Mouse (Mus musculus) gastrocnemius, postnatal 4 days (tissue): ENCODE measurements around the gene Msl1. TPM values are rescaled to one million over a fixed set of nuclear protein-coding genes. Genes with fewer than 3 reads are reported as not detected.

Experiments
- DNase-seq, 2 experiments: peaks; one replicate each; pipeline ENCODE4 v3.0.0; 2021 to 2022; ENCODE audit warnings: low spot score in 2 of 2, mixed read lengths in 2 of 2
- total RNA-seq, 2 experiments: library from RNA; stranded (reverse); gene quantifications; 2 replicates each; pipeline ENCODE4 v1.2.3; 2021

Msl1 gene
- total RNA-seq, 2 experiments from 2014 or later, result 79.3 to 83.9 TPM

GRCm38 (mm10) chr11:98776052-98776764 lies 19.1 kb upstream of the Msl1 start:
- DNase-seq, result no peak

- peak in 1 of 2 experiments; percentile 40 for DNase-seq
These were observed 18.3 kb upstream of the Msl1 start for GRCm38 (mm10) chr11:98776843-98777590.

GRCm38 (mm10) chr11:98777888-98778287 lies 17.4 kb upstream of the Msl1 start:
- no peak for DNase-seq

GRCm38 (mm10) chr11:98781851-98782512 lies 13.3 kb upstream of the Msl1 start:
- peak in 1 of 2 experiments; percentile 78 for DNase-seq

- peak in 1 of 2 experiments; percentile 42 for DNase-seq
These were observed 12.6 kb upstream of the Msl1 start for GRCm38 (mm10) chr11:98782651-98783235.

- peak; percentile 92 to 95 for DNase-seq
These were observed 12.1 kb upstream of the Msl1 start for GRCm38 (mm10) chr11:98783236-98783696.

- no peak for DNase-seq
These were observed 11.2 kb upstream of the Msl1 start for GRCm38 (mm10) chr11:98784139-98784538.

- DNase-seq, result peak in 1 of 2 experiments; percentile 68
These were observed 10.1 kb upstream of the Msl1 start for GRCm38 (mm10) chr11:98785214-98785613.

GRCm38 (mm10) chr11:98785772-98786281 lies 9.5 kb upstream of the Msl1 start:
- DNase-seq, result peak in 1 of 2 experiments; percentile 87

GRCm38 (mm10) chr11:98786359-98787214 lies 8.7 kb upstream of the Msl1 start:
- DNase-seq, result peak; percentile 90 to 98

- peak in 1 of 2 experiments; percentile 50 for DNase-seq
These were observed 8.1 kb upstream of the Msl1 start for GRCm38 (mm10) chr11:98787229-98787628.

GRCm38 (mm10) chr11:98787691-98788090 lies 7.6 kb upstream of the Msl1 start:
- DNase-seq, result no peak

- no peak for DNase-seq
These were observed 7.2 kb upstream of the Msl1 start for GRCm38 (mm10) chr11:98788139-98788538.

- peak in 1 of 2 experiments; percentile 84 for DNase-seq
These were observed 6.6 kb upstream of the Msl1 start for GRCm38 (mm10) chr11:98788550-98789218.

GRCm38 (mm10) chr11:98789219-98789807 lies 6.0 kb upstream of the Msl1 start:
- no peak for DNase-seq

- DNase-seq, result no peak
These were observed 5.5 kb upstream of the Msl1 start for GRCm38 (mm10) chr11:98789824-98790223.

- no peak for DNase-seq
These were observed 4.6 kb upstream of the Msl1 start for GRCm38 (mm10) chr11:98790631-98791205.

- DNase-seq, result no peak
These were observed 3.9 kb upstream of the Msl1 start for GRCm38 (mm10) chr11:98791448-98791847.

- DNase-seq, result no peak
These were observed 3.2 kb upstream of the Msl1 start for GRCm38 (mm10) chr11:98792081-98792480.
